9 mouse cellular contexts compared by ENCODE assay signal in the genomic region with DNA sequence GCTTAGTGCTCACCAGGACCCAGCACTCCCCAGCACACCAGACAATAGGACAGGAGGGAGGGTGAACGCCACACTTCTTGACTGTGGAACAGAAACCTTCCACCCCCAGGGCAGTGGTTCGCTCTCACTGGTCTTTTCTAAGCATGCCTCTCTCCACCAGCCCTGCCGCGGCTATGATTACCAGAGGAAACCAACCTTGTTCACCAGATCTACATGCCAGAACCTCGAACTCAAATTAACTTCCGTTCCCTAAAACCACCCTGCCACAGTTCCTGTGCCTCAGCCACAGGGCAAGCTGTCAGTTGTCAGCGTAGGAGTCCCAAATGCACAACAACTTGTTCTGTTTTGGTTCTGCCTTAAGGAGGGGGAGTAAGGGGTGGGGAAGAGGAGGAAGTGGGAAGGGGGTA. TPM values are rescaled to one million over a fixed set of nuclear protein-coding genes. Genes with fewer than 3 reads are reported as not detected.
DNase-seq lines count a peak whose midpoint lies in the region; ATAC-seq and TF ChIP-seq lines count a peak whose summit lies in the region.
"Had no signal": no experiment of that assay in that cellular context is flagged by ENCODE, and none has a peak within 500 bp of the region (broad histone marks: within the 10 kb centered on the region; RNA-seq: fewer than 3 reads in every experiment).

No protein-coding gene starts in this region.

- H3K4me1 ChIP-seq in forebrain, embryonic 12.5 days, result no peaks in the 10 kb centered on the region; the same call in 1 of the 2 replicates
- H3K4me1 ChIP-seq in forebrain, embryonic 15.5 days, result no peaks in the 10 kb centered on the region
- H3K4me1 ChIP-seq in ES-E14 (ENCODE audit: control insufficient read depth in 2 of 2, insufficient read depth in 2 of 2, low read length in 2 of 2, poor library complexity in 1 of 2), result no peaks in the 10 kb centered on the region; a peak in 1 of 4 replicates
- H3K4me1 ChIP-seq in stomach, embryonic 16.5 days (ENCODE audit: control insufficient read depth, insufficient read depth, low read length), result no peaks in the 10 kb centered on the region

- in situ Hi-C loops in ES-E14 (cut with MboI; ENCODE audit: low sequenced_read_pairs in 2 of 2, unreplicated experiment in 2 of 2), result no loop called here

- H3K9me3 ChIP-seq in forebrain, embryonic 12.5 days, result no peaks in the 10 kb centered on the region
- H3K9me3 ChIP-seq in forebrain, embryonic 15.5 days, result no peaks in the 10 kb centered on the region
- H3K9me3 ChIP-seq in ES-E14 (ENCODE audit: control insufficient read depth, insufficient read depth, low read depth, low read length), result no peaks in the 10 kb centered on the region
- H3K9me3 ChIP-seq in stomach, embryonic 16.5 days (replicated peaks; ENCODE audit: control insufficient read depth, low read length), result no peaks in the 10 kb centered on the region

- H3K27me3 ChIP-seq in forebrain, embryonic 12.5 days, result no peaks in the 10 kb centered on the region
- H3K27me3 ChIP-seq in forebrain, embryonic 15.5 days, result no peaks in the 10 kb centered on the region
- no peaks in the 10 kb centered on the region for H3K27me3 ChIP-seq in stomach, embryonic 16.5 days (ENCODE audit: control insufficient read depth, insufficient read depth, low read length)

- no peak overlapping the region for H3K9ac ChIP-seq in forebrain, embryonic 12.5 days
- H3K9ac ChIP-seq in forebrain, embryonic 15.5 days (replicated peaks), result no peak overlapping the region
- no peak overlapping the region; the same call in 1 of the 2 replicates for H3K9ac ChIP-seq in ES-E14 (ENCODE audit: insufficient read depth, low read depth, low read length, poor library complexity, severe bottlenecking)
- no peak overlapping the region for H3K9ac ChIP-seq in stomach, embryonic 16.5 days (ENCODE audit: low read length)

- intact Hi-C loops in gastrocnemius, postnatal 14 days (cut with DNase I; ENCODE audit: low total_unique reads), result no loop called here

- no peak for DNase-seq in ES-E14 (ENCODE audit: low read depth, low spot score)
- DNase-seq in urinary bladder, postnatal 25 days (ENCODE audit: low spot score), result no peak
- DNase-seq in gastrocnemius, postnatal 14 days, result no peak

- no peak overlapping the region for H3K4me3 ChIP-seq in forebrain, embryonic 12.5 days (replicated peaks)
- no peak overlapping the region for H3K4me3 ChIP-seq in forebrain, embryonic 15.5 days
- peak overlapping the region; percentile 21 to 43; a peak in 2 of 4 replicates for H3K4me3 ChIP-seq in ES-E14 (ENCODE audit: insufficient read depth in 1 of 2, low read depth in 1 of 2, low read length in 2 of 2, poor library complexity in 1 of 2, severe bottlenecking in 1 of 2)
- no peak overlapping the region for H3K4me3 ChIP-seq in stomach, embryonic 16.5 days (replicated peaks; ENCODE audit: low read length)

- ATAC-seq in forebrain, embryonic 12.5 days (ENCODE audit: low FRiP score), result no peak
- no peak for ATAC-seq in forebrain, embryonic 15.5 days (replicated peaks)
- peak; percentile 88 to 91 for ATAC-seq in hematopoietic stem cell, adult 5-6 weeks (replicated peaks in 1 of 2; ENCODE audit: insufficient read depth in 1 of 2, low FRiP score in 2 of 2, low TSS enrichment in 1 of 2, low read depth in 1 of 2, poor library complexity in 2 of 2, severe bottlenecking in 2 of 2)
- peak; percentile 76 for ATAC-seq in megakaryocyte, adult 5-6 weeks (ENCODE audit: poor library complexity, severe bottlenecking)
- ATAC-seq in stomach, embryonic 16.5 days (ENCODE audit: insufficient read depth, low FRiP score), result no peak

- H3K36me3 ChIP-seq in forebrain, embryonic 12.5 days (replicated peaks), result no peaks in the 10 kb centered on the region
- H3K36me3 ChIP-seq in forebrain, embryonic 15.5 days, result no peaks in the 10 kb centered on the region
- H3K36me3 ChIP-seq in ES-E14 (ENCODE audit: control insufficient read depth, insufficient read depth, low read length, poor library complexity, severe bottlenecking), result no peaks in the 10 kb centered on the region
- no peaks in the 10 kb centered on the region for H3K36me3 ChIP-seq in stomach, embryonic 16.5 days (ENCODE audit: control insufficient read depth, insufficient read depth, low read length)

- H3K4me2 ChIP-seq in forebrain, embryonic 12.5 days, result peak overlapping the region; percentile 34
- H3K4me2 ChIP-seq in forebrain, embryonic 15.5 days (replicated peaks), result no peak overlapping the region
- H3K4me2 ChIP-seq in stomach, embryonic 16.5 days (ENCODE audit: low read depth, low read length), result peak overlapping the region; percentile 22

- H3K27ac ChIP-seq in forebrain, embryonic 12.5 days, result no peak overlapping the region
- H3K27ac ChIP-seq in forebrain, embryonic 15.5 days (replicated peaks), result no peak overlapping the region
- no peak overlapping the region for H3K27ac ChIP-seq in ES-E14 (ENCODE audit: insufficient read depth, low read depth, low read length, poor library complexity, severe bottlenecking)
- no peak overlapping the region for H3K27ac ChIP-seq in stomach, embryonic 16.5 days (ENCODE audit: low read length)

- 12% methylated on average over 7 of the region's 7 CpGs for WGBS in forebrain, embryonic 12.5 days
- 4% methylated on average over 7 of the region's 7 CpGs for WGBS in forebrain, embryonic 15.5 days
- 5% methylated on average over 7 of the region's 7 CpGs for WGBS in stomach, embryonic 16.5 days

TF ChIP-seq in ES-E14, 5 proteins besides CTCF, POLR2A, EP300 and RAD21:
- TF ChIP-seq CHD2 (IDR thresholded peaks at IDR 0.05; ENCODE audit: low read depth, low read length) (no peak), ZNF384 (IDR thresholded peaks at IDR 0.05; ENCODE audit: low read depth, low read length) (no peak), ZC3H11A (IDR thresholded peaks at IDR 0.05; ENCODE audit: borderline replicate concordance, low read depth, low read length) (no peak), HCFC1 (IDR thresholded peaks at IDR 0.05; ENCODE audit: borderline replicate concordance, insufficient read depth, low read length) (no peak), MAFK (IDR thresholded peaks at IDR 0.05; ENCODE audit: insufficient read depth, low read depth, low read length) (no peak)

RNA-seq across cellular contexts. Expression of a gene that starts 12.4 kb away (rescaled TPM):
- not detected in 2 replicates for polyA plus RNA-seq in forebrain, embryonic 12.5 days (2016; fragmentation: Nextera tagmentation; extraction: Ambion mirVana)
- polyA plus RNA-seq in forebrain, embryonic 15.5 days (2015; fragmentation: Nextera tagmentation; extraction: Ambion mirVana), result not detected in 2 replicates
- not detected in 2 replicates for total RNA-seq in ES-E14 (2012; rRNA removed)
- total RNA-seq in hematopoietic stem cell, adult 5-6 weeks (2017), result 0.40 TPM in 1 of 2 replicates, not detected in the other
- 0.21 TPM in 1 of 2 replicates, not detected in the other for total RNA-seq in megakaryocyte, adult 5-6 weeks (2015)
- not detected in 2 replicates for total RNA-seq in megakaryocyte, adult 5-6 weeks (2017)
- not detected in 2 replicates for polyA plus RNA-seq in stomach, embryonic 16.5 days (2015; fragmentation: Nextera tagmentation; extraction: Ambion mirVana)
- total RNA-seq in gastrocnemius, postnatal 14 days (2021), result not detected
- polyA plus RNA-seq: C2C12 had no signal

RNA-seq across cellular contexts. Expression of a gene that starts 24.9 kb away (rescaled TPM):
- not detected in 2 replicates for polyA plus RNA-seq in forebrain, embryonic 12.5 days (2016; fragmentation: Nextera tagmentation; extraction: Ambion mirVana)
- polyA plus RNA-seq in forebrain, embryonic 15.5 days (2015; fragmentation: Nextera tagmentation; extraction: Ambion mirVana), result not detected in 2 replicates
- 0.58 and 0.69 TPM in 2 replicates for total RNA-seq in ES-E14 (2012; rRNA removed)
- total RNA-seq in hematopoietic stem cell, adult 5-6 weeks (2017), result 0.40 and 1.9 TPM in 2 replicates
- total RNA-seq in megakaryocyte, adult 5-6 weeks (2015), result not detected in 2 replicates
- total RNA-seq in megakaryocyte, adult 5-6 weeks (2017), result not detected in 2 replicates
- polyA plus RNA-seq in stomach, embryonic 16.5 days (2015; fragmentation: Nextera tagmentation; extraction: Ambion mirVana), result 0.43 and 0.59 TPM in 2 replicates
- not detected for total RNA-seq in gastrocnemius, postnatal 14 days (2021)
- polyA plus RNA-seq: C2C12 had no signal

RNA-seq across cellular contexts. Expression of a gene that starts 50.2 kb away (rescaled TPM):
- polyA plus RNA-seq in forebrain, embryonic 12.5 days (2016; fragmentation: Nextera tagmentation; extraction: Ambion mirVana), result not detected in 2 replicates
- polyA plus RNA-seq in forebrain, embryonic 15.5 days (2015; fragmentation: Nextera tagmentation; extraction: Ambion mirVana), result not detected in 2 replicates
- total RNA-seq in ES-E14 (2012; rRNA removed), result not detected in 2 replicates
- total RNA-seq in hematopoietic stem cell, adult 5-6 weeks (2017), result not detected in 2 replicates
- total RNA-seq in megakaryocyte, adult 5-6 weeks (2015), result not detected in 2 replicates
- total RNA-seq in megakaryocyte, adult 5-6 weeks (2017), result not detected in 2 replicates
- not detected in 2 replicates for polyA plus RNA-seq in stomach, embryonic 16.5 days (2015; fragmentation: Nextera tagmentation; extraction: Ambion mirVana)
- not detected for total RNA-seq in gastrocnemius, postnatal 14 days (2021)
- polyA plus RNA-seq: C2C12 had no signal

RNA-seq across cellular contexts. Expression of a gene that starts 51.0 kb away (rescaled TPM):
- polyA plus RNA-seq in forebrain, embryonic 12.5 days (2016; fragmentation: Nextera tagmentation; extraction: Ambion mirVana), result 3.3 and 5.4 TPM in 2 replicates
- 3.9 and 8.0 TPM in 2 replicates for polyA plus RNA-seq in forebrain, embryonic 15.5 days (2015; fragmentation: Nextera tagmentation; extraction: Ambion mirVana)
- 2.6 and 4.0 TPM in 2 replicates for total RNA-seq in ES-E14 (2012; rRNA removed)
- total RNA-seq in hematopoietic stem cell, adult 5-6 weeks (2017), result 186 and 621 TPM in 2 replicates
- 74.4 and 86.1 TPM in 2 replicates for total RNA-seq in megakaryocyte, adult 5-6 weeks (2015)
- total RNA-seq in megakaryocyte, adult 5-6 weeks (2017), result 415 and 428 TPM in 2 replicates
- polyA plus RNA-seq in stomach, embryonic 16.5 days (2015; fragmentation: Nextera tagmentation; extraction: Ambion mirVana), result 23.7 and 27.5 TPM in 2 replicates
- total RNA-seq in gastrocnemius, postnatal 14 days (2021), result 1 to 10 TPM; 2.6 to 3.1 TPM
- polyA plus RNA-seq: C2C12 had no signal

Comparison
In these comparisons a context has a peak if more than half of its experiments do, and no peak if none do; other contexts are left out.
1. ATAC-seq: peak in hematopoietic stem cell, adult 5-6 weeks (2 of 2) and megakaryocyte, adult 5-6 weeks (single experiment); none in forebrain, embryonic 12.5 days (single experiment), forebrain, embryonic 15.5 days (single experiment) and stomach, embryonic 16.5 days (single experiment).
2. H3K4me3 ChIP-seq: peak in ES-E14 (2 of 2); none in forebrain, embryonic 12.5 days (single experiment), forebrain, embryonic 15.5 days (single experiment) and stomach, embryonic 16.5 days (single experiment).